Mouse (Mus musculus) liver, adult 2 months (tissue): ENCODE results near the gene Cdc42bpa.

Source experiments
- CTCF ChIP-seq: fragments of 200-500 bp; IDR thresholded peaks from 2 replicates; pipeline ENCODE4 v1.5.1; 2011; ENCODE audit warnings: low read depth, low read length, control low read depth
- POLR2A ChIP-seq: fragments of 200-500 bp; IDR thresholded peaks from 2 replicates; pipeline ENCODE4 v1.6.1; 2011; ENCODE audit warnings: low read length, control low read depth; ENCODE audit not compliant: insufficient read depth; ENCODE audit errors: extremely low read depth

DNA sequence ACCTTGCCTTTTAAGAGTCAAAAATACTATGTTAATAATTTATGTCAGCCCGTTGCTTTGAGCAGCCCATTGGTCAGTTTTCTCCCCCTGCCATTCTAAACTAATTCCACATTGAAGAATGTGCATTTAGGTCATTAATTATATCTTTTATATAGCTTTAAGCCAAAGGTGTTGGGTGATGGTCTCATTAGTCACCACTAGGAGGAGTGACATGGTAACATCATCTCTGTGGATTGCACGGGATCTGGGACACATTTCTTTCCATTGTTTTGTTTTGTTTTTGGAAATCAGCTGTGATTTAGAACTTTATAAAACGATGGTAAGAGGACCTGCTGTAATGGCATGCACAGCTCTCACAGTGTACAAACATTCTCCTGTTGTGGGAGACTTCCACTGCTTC is 171.1 kb downstream of the Cdc42bpa start:
- TF ChIP-seq CTCF: no peak
- TF ChIP-seq POLR2A: no peak
